Mouse (Mus musculus) G1E (cell line): ENCODE data around the gene Adamts7.
A peak's percentile ranks its signal among the peaks of the same experiment; 100 is the strongest.

ENCODE experiments used
- CTCF ChIP-seq: IDR thresholded peaks from 2 replicates; pipeline ENCODE4 v1.5.1; 2012; ENCODE audit warnings: low read depth, low read length, inconsistent platforms, mixed read lengths
- GATA1 ChIP-seq: IDR thresholded peaks from 2 replicates; pipeline ENCODE4 v1.6.1; 2012; ENCODE audit warnings: borderline replicate concordance, low read length, inconsistent platforms, mixed read lengths
- POLR2AphosphoS5 ChIP-seq: IDR thresholded peaks from 2 replicates; pipeline ENCODE4 v1.6.1; 2012; ENCODE audit warnings: low read depth, low read length, inconsistent platforms; ENCODE audit not compliant: insufficient replicate concordance
- TAL1 ChIP-seq: conservative IDR thresholded peaks from 2 replicates; pipeline ENCODE4 v1.6.1; 2012; ENCODE audit warnings: low read depth, low read length, inconsistent platforms, mixed read lengths

- TF ChIP-seq CTCF, result peak; percentile 16; the same call in 1 of the 2 replicates
- no peak for TF ChIP-seq GATA1
- TF ChIP-seq POLR2AphosphoS5, result no peak
- TF ChIP-seq TAL1, result no peak
Observed at GRCm38 (mm10) chr9:90206500-90206899, 43.6 kb downstream of the Adamts7 start.
